Mouse (Mus musculus) limb, embryonic 15.5 days (tissue): Measurements from ENCODE around the gene Chfr. TPM values are rescaled to one million over a fixed set of nuclear protein-coding genes. Genes with fewer than 3 reads are reported as not detected.

Experiments
- ATAC-seq: fragments of 200-750 bp; cut with Nextera tagmentation; 2 replicates; pipeline ENCODE4 v1.8.0; 2017; ENCODE audit warnings: low read depth, moderate TSS enrichment; ENCODE audit not compliant: insufficient number of reproducible peaks, low FRiP score, low TSS enrichment
- H3K27ac ChIP-seq: fragments of 300-500 bp; sonication (generic); 2 replicates; pipeline ENCODE4 v1.5.1; 2015; ENCODE audit warnings: moderate library complexity, mild to moderate bottlenecking, inconsistent platforms
- H3K27me3 ChIP-seq: fragments of 300-500 bp; sonication (generic); 2 replicates; pipeline ENCODE4 v1.6.1; 2015; ENCODE audit warnings: inconsistent platforms
- H3K36me3 ChIP-seq: fragments of 300-500 bp; sonication (generic); 2 replicates; pipeline ENCODE4 v1.6.1; 2015; ENCODE audit warnings: inconsistent platforms
- H3K4me1 ChIP-seq: fragments of 300-500 bp; sonication (generic); 2 replicates; pipeline ENCODE4 v1.6.1; 2015; ENCODE audit warnings: inconsistent platforms
- H3K4me2 ChIP-seq: fragments of 300-500 bp; sonication (generic); 2 replicates; pipeline ENCODE4 v1.6.1; 2015; ENCODE audit warnings: mild to moderate bottlenecking, inconsistent platforms
- H3K4me3 ChIP-seq: fragments of 300-500 bp; sonication (generic); 2 replicates; pipeline ENCODE4 v1.5.1; 2015; ENCODE audit warnings: mild to moderate bottlenecking, inconsistent platforms
- H3K9ac ChIP-seq: fragments of 300-500 bp; sonication (generic); 2 replicates; pipeline ENCODE4 v1.6.1; 2015; ENCODE audit warnings: inconsistent platforms
- H3K9me3 ChIP-seq: fragments of 300-500 bp; sonication (generic); 2 replicates; pipeline ENCODE4 v1.6.1; 2016; ENCODE audit warnings: inconsistent platforms
- WGBS: fragments of 180-500 bp; shearing (Covaris S2); methylation state at CpG from one replicate; pipeline ENCODE4 v1.1.7; 2015; 5-methylcytosine and 5-hydroxymethylcytosine counted together
- polyA plus RNA-seq: library from polyadenylated mRNA; unstranded; fragments of >200 nt; fragmentation: Nextera tagmentation; extraction: Ambion mirVana; gene quantifications from 2 replicates; pipeline ENCODE4 v1.2.1, GENCODE M21; 2015

Gene Chfr
- 33.7 and 35.0 TPM in 2 replicates for polyA plus RNA-seq

GRCm38 (mm10) chr5:110135293-110136086 lies at the start of gene Chfr:
Gene Chfr (plus strand): TSS chr5:110135842.
- peak within 1 kb of the TSS; percentile 84 for H3K4me3 ChIP-seq
- peak; percentile 99 for ATAC-seq
- no peaks in the 10 kb centered on the region for H3K27me3 ChIP-seq
- H3K36me3 ChIP-seq = peaks cover 9% of the 10 kb centered on the region; the same call in 1 of the 2 replicates
- H3K27ac ChIP-seq = peak within 1 kb of the TSS; percentile 51
- peaks cover 7% of the 10 kb centered on the region; the same call in 1 of the 2 replicates for H3K4me1 ChIP-seq
- WGBS = 4% methylated on average over 46 of the region's 46 CpGs
- H3K9ac ChIP-seq = peak within 1 kb of the TSS; percentile 67
- H3K4me2 ChIP-seq = peak within 1 kb of the TSS; percentile 74
- H3K9me3 ChIP-seq = no peaks in the 10 kb centered on the region

- no peak for ATAC-seq
Observed at GRCm38 (mm10) chr5:110086161-110086866, 49.3 kb upstream of the Chfr start.

GRCm38 (mm10) chr5:110091546-110091945 lies 44.1 kb upstream of the Chfr start:
- H3K36me3 ChIP-seq = no peaks in the 10 kb centered on the region
- no peaks in the 10 kb centered on the region for H3K9me3 ChIP-seq
- peaks cover 5% of the 10 kb centered on the region for H3K4me1 ChIP-seq
- no peaks in the 10 kb centered on the region for H3K27me3 ChIP-seq
- H3K4me2 ChIP-seq = no peak overlapping the region
- no peak overlapping the region for H3K27ac ChIP-seq
- ATAC-seq = no peak
- WGBS = 58% methylated on average over 2 of the region's 2 CpGs
- no peak overlapping the region for H3K9ac ChIP-seq
- no peak overlapping the region for H3K4me3 ChIP-seq

More at GRCm38 (mm10) chr5:110086161-110086866, 49.3 kb upstream of the Chfr start:
- no peaks in the 10 kb centered on the region for H3K27me3 ChIP-seq
- no peaks in the 10 kb centered on the region for H3K4me1 ChIP-seq
- H3K9me3 ChIP-seq = no peaks in the 10 kb centered on the region
- H3K9ac ChIP-seq = no peak overlapping the region
- H3K27ac ChIP-seq = no peak overlapping the region
- no peaks in the 10 kb centered on the region for H3K36me3 ChIP-seq
- H3K4me3 ChIP-seq = no peak overlapping the region
- no peak overlapping the region for H3K4me2 ChIP-seq
- WGBS = 31% methylated on average over 14 of the region's 14 CpGs

DNA sequence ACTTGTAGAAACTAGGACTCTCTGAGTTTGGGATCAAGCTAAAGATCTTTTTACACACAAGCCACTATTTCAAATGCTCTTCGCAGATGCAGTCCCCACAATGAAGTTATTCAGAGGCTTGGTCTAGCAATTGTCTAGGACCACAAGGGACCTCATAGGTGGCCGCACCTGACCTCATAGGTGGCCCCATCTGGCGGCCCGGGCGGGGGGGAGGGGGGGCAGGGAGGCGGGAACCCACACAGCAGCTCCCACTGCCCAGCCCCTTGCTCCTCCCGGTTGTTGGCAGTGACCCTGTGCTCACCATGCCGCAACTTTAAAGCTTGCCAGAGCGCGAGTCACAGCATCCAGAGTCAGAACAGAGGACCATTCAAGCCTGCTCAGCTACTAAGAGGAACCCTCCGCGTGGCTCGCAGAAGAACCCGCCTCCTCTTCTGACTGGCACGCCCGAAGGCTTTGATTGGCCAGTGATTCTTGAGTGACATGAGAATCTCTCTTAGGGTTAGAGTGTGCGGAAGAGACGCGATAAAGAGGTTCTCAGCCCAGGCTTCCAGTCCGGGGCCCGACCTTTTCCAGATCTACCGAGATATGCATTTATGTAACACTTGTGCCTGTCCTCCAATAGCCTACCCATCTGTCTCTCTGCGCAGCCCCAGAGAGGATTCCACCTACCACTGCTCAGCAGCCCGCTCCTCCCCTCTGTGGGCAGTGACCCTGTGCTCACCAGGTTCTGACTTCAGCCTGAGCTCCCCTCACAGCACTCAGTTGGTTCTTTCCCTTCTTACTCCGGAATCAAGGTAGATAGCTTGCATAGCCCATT lies 41.4 kb upstream of the Chfr start, which contains the start of gene Gm35315:
Gm35315 (minus strand) TSS at position 391 of the 817 bp plus-strand sequence.
- Histone ChIP-seq H3K9me3 (no peaks in the 10 kb centered on the region), H3K27ac (peak within 1 kb of the TSS; percentile 51), H3K36me3 (no peaks in the 10 kb centered on the region), H3K27me3 (no peaks in the 10 kb centered on the region), H3K4me2 (peak within 1 kb of the TSS; percentile 76), H3K4me3 (peak within 1 kb of the TSS; percentile 53), H3K4me1 (peaks cover 7% of the 10 kb centered on the region), H3K9ac (0 out of 2 replicates have a peak within 1 kb of the TSS, but pooled peaks have one; percentile 37)
- WGBS = 1% methylated on average over 25 of the region's 25 CpGs
- ATAC-seq = peak; percentile 90

GRCm38 (mm10) chr5:110094847-110095213 lies 40.8 kb upstream of the Chfr start:
- H3K9ac ChIP-seq = 0 out of 2 replicates have a peak overlapping the region, but pooled peaks have one; percentile 37
- H3K9me3 ChIP-seq = no peaks in the 10 kb centered on the region
- H3K4me1 ChIP-seq = peaks cover 7% of the 10 kb centered on the region
- H3K27ac ChIP-seq = peak overlapping the region; percentile 51
- no peaks in the 10 kb centered on the region for H3K27me3 ChIP-seq
- no peaks in the 10 kb centered on the region for H3K36me3 ChIP-seq
- peak overlapping the region; percentile 76 for H3K4me2 ChIP-seq
- H3K4me3 ChIP-seq = peak overlapping the region; percentile 53
- WGBS = 9% methylated on average over 4 of the region's 4 CpGs
- ATAC-seq = no peak

DNA sequence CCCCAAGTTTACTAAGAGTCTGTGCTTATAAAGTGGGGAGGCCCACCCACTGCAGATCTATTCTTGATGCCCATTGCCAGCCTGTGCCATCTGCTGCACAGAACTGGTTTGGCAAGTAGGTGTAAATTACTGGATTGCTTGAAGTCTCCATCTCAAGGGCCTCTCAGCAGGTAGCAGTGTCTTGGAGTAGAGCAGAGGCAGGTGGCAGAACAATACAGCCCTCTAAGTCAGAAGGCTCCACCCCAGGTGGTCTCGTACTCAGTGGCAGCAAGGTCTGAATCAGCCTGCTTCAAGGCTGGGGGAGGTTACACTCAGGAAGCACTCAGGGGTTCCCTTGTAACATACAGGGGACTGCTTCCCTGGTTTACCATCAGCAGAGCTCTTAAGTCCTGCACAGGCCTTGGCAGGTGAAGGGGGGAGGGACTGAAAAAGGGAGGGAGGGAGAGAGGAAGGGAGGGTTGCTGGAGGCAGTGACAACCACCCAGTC lies 36.6 kb upstream of the Chfr start:
- H3K27ac ChIP-seq = no peak overlapping the region
- WGBS = 31% methylated on average over 1 of the region's 1 CpGs

DNA sequence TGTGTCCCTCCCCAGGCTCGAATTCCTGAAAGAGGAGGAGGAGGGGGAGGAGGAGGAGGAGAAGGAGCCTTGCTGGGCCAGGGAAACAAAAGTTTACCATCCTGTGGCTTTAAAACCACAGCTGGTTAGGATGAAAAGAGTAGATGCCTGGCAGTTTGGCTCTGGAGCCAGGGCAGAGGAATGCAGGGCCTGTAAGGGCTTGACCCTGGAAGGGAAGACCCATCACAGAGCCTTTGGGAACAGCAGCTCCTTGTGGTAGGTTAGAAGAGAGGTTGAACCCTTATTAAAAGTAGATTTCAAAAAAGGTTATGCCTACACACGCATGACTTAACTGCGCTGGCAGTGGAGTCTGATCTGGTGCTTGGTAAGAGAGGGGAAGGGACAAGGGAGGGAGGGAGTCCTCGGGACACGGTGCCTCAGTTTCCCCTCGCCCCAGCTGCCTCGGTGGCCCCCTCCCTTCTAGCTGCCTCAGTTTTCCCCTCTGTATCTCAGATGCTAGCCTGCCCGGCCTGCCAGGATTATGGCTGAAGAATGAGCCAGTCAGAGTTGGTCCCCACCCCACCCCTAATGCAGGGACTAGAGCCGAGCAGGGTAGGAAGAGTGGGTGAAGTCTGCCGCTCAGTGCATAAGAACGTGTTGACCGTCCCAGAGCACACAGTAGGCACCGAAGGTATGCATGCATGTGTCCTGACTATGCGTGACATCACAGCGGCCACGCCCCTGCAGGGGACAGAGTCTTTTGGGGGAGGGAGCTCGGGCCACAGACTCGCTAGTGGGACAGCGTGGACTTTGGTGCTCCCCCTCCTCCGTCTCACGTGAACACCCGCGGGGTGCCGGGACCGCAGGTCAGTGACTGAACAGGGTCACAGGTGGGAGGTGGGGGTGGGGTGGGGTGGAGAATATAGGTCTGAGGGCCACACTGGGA lies 35.7 kb upstream of the Chfr start, which contains the start of gene Plcxd1:
Plcxd1 (plus strand) TSS at position 314 of the 925 bp plus-strand sequence.
- Histone ChIP-seq H3K9ac (no peak within 1 kb of the TSS), H3K27ac (no peak within 1 kb of the TSS), H3K27me3 (peaks cover 6% of the 10 kb centered on the region; the same call in 1 of the 2 replicates), H3K9me3 (no peaks in the 10 kb centered on the region), H3K4me2 (peak within 1 kb of the TSS; percentile 62), H3K4me3 (peak within 1 kb of the TSS; percentile 34), H3K4me1 (peaks cover 28% of the 10 kb centered on the region), H3K36me3 (peaks cover 24% of the 10 kb centered on the region)
- no peak for ATAC-seq
- 5% methylated on average over 25 of the region's 25 CpGs for WGBS

More for the DNA sequence above, 36.6 kb upstream of the Chfr start:
- H3K4me1 ChIP-seq = peaks cover 33% of the 10 kb centered on the region
- no peaks in the 10 kb centered on the region for H3K9me3 ChIP-seq
- H3K27me3 ChIP-seq = peaks cover 6% of the 10 kb centered on the region; the same call in 1 of the 2 replicates
- no peak overlapping the region for H3K4me2 ChIP-seq
- H3K9ac ChIP-seq = no peak overlapping the region
- ATAC-seq = no peak
- H3K4me3 ChIP-seq = no peak overlapping the region
- peaks cover 15% of the 10 kb centered on the region for H3K36me3 ChIP-seq

DNA sequence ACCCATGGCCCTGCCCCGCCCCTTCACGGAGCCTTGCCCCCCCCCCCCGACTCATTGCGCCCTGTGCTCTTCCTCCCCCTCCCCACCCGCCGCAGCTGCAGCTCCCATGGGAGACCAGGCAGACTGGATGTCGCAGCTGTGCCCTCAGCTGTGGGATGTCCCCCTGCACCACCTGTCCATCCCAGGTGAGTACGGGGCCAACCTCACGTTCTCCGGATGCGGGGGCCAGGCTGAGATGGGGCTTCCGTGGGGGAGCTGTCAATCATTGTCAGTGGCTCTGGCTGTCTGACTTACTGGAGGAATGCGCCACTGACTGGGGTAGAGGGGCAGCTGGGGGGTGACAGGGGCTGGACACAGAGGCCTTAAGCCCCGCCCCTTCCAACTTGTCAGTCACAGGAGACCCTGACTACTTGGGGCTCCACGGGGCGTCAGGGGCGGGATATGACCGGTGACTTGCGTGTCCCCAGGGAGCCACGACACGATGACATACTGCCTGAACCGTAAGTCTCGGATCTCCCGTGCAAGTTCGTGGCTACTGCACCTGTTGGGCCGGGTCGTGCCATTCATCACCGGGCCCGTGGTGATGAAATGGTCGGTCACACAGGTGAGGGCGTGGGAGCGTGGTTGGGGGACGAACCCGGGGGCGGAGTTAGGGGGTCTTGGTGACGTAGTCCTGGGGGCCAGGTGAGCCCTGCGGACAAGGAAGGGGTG lies 34.6 kb upstream of the Chfr start:
- H3K36me3 ChIP-seq = peaks cover 35% of the 10 kb centered on the region
- H3K4me2 ChIP-seq = peak overlapping the region; percentile 62
- no peak overlapping the region for H3K9ac ChIP-seq
- peaks cover 6% of the 10 kb centered on the region; the same call in 1 of the 2 replicates for H3K27me3 ChIP-seq
- H3K4me1 ChIP-seq = peaks cover 29% of the 10 kb centered on the region
- no peak overlapping the region for H3K27ac ChIP-seq
- peak overlapping the region; percentile 34 for H3K4me3 ChIP-seq
- H3K9me3 ChIP-seq = no peaks in the 10 kb centered on the region
- 1% methylated on average over 33 of the region's 37 CpGs for WGBS
- ATAC-seq = no peak

DNA sequence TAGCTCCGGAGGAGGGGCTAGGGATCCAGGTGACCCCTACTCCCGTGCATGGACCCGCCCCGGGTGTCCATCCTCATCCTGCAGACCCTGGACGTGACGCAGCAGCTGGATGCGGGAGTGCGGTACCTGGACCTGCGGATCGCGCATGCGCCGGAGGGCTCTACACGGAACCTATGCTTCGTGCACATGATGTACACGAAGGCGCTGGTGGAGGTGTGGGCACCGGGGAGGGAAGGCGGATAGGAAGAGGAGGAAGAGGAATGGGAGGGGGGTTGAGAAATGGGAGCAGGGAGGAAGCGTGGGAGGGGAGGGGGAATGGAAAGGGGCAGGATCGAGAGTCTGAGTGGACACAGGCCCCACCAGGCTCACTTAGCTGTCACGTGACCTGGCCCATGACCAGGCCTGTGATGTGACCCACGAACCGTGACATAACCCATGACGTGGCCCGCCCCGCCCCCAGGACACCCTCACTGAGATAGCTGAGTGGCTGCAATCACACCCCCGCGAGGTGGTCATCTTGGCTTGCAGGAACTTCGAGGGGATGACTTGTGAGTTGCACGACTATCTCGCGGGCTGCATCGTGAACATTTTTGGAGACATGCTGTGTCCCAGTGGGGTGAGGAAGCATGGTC lies 33.8 kb upstream of the Chfr start:
- H3K27me3 ChIP-seq = peaks cover 6% of the 10 kb centered on the region; the same call in 1 of the 2 replicates
- no peaks in the 10 kb centered on the region for H3K9me3 ChIP-seq
- WGBS = 16% methylated on average over 34 of the region's 34 CpGs
- H3K27ac ChIP-seq = no peak overlapping the region
- H3K36me3 ChIP-seq = peaks cover 41% of the 10 kb centered on the region
- peak; percentile 12; the same call in 1 of the 2 replicates for ATAC-seq
- peak overlapping the region; percentile 62 for H3K4me2 ChIP-seq
- H3K4me3 ChIP-seq = peak overlapping the region; percentile 34
- H3K9ac ChIP-seq = no peak overlapping the region
- peaks cover 37% of the 10 kb centered on the region for H3K4me1 ChIP-seq
